Mouse (Mus musculus) embryonic facial prominence, embryonic 12.5 days (tissue): ENCODE results near the gene Lcn9. TPM values are rescaled to one million over a fixed set of nuclear protein-coding genes. Genes with fewer than 3 reads are reported as not detected.

Experiments
- ATAC-seq: fragments of 200-750 bp; cut with Nextera tagmentation; 2 replicates; pipeline ENCODE4 v1.8.0; 2017; ENCODE audit not compliant: insufficient number of reproducible peaks, insufficient read depth, low FRiP score, low TSS enrichment
- H3K27ac ChIP-seq: fragments of 300-500 bp; sonication (generic); 2 replicates; pipeline ENCODE4 v1.5.1; 2016; ENCODE audit warnings: mild to moderate bottlenecking
- H3K27me3 ChIP-seq: fragments of 300-500 bp; sonication (generic); 2 replicates; pipeline ENCODE4 v1.6.1; 2016; ENCODE audit warnings: mild to moderate bottlenecking, moderate library complexity
- H3K36me3 ChIP-seq: fragments of 300-500 bp; sonication (generic); 2 replicates; pipeline ENCODE4 v1.6.1; 2016; ENCODE audit warnings: mild to moderate bottlenecking
- H3K4me1 ChIP-seq: fragments of 300-500 bp; sonication (generic); 2 replicates; pipeline ENCODE4 v1.6.1; 2016
- H3K4me2 ChIP-seq: fragments of 300-500 bp; sonication (generic); replicated peaks from 2 replicates; pipeline ENCODE4 v1.6.1; 2016; ENCODE audit warnings: mild to moderate bottlenecking, moderate library complexity
- H3K4me3 ChIP-seq: fragments of 300-500 bp; sonication (generic); 2 replicates; pipeline ENCODE4 v1.5.1; 2016; ENCODE audit warnings: mild to moderate bottlenecking
- H3K9ac ChIP-seq: fragments of 300-500 bp; sonication (generic); 2 replicates; pipeline ENCODE4 v1.6.1; 2016; ENCODE audit warnings: mild to moderate bottlenecking, moderate library complexity
- H3K9me3 ChIP-seq: fragments of 300-500 bp; sonication (generic); 2 replicates; pipeline ENCODE4 v1.6.1; 2016; ENCODE audit warnings: mild to moderate bottlenecking, moderate library complexity
- WGBS: fragments of 180-500 bp; shearing (Covaris S2); methylation state at CpG from one replicate; pipeline ENCODE4 v1.1.7; 2016; 5-methylcytosine and 5-hydroxymethylcytosine counted together
- polyA plus RNA-seq: library from polyadenylated mRNA; unstranded; fragments of >200 nt; fragmentation: Nextera tagmentation; extraction: Ambion mirVana; gene quantifications from 2 replicates; pipeline ENCODE4 v1.2.1, GENCODE M21; 2016

Gene Lcn9
- polyA plus RNA-seq, result not detected in 2 replicates

- no peak within 1 kb of the TSS for H3K9ac ChIP-seq
- no peaks in the 10 kb centered on the region for H3K27me3 ChIP-seq
- no peak for ATAC-seq
- H3K36me3 ChIP-seq, result no peaks in the 10 kb centered on the region
- H3K4me1 ChIP-seq, result no peaks in the 10 kb centered on the region
- H3K9me3 ChIP-seq, result no peaks in the 10 kb centered on the region
- H3K27ac ChIP-seq, result no peak within 1 kb of the TSS
- H3K4me2 ChIP-seq, result no peak within 1 kb of the TSS
- H3K4me3 ChIP-seq, result no peak within 1 kb of the TSS
- WGBS, result 93% methylated on average over 1 of the region's 1 CpGs
Measured at GRCm38 (mm10) chr2:25822806-25823205, at the start of gene Lcn9. Lcn9 (plus strand) TSS chr2:25823153.

- WGBS, result 89% methylated on average over 2 of the region's 2 CpGs
- no peak for ATAC-seq
Measured at GRCm38 (mm10) chr2:25773507-25773906, 49.4 kb upstream of the Lcn9 start.

GRCm38 (mm10) chr2:25774640-25775039, 48.3 kb upstream of the Lcn9 start:
- WGBS, result 73% methylated on average over 2 of the region's 2 CpGs
- H3K9me3 ChIP-seq, result no peaks in the 10 kb centered on the region
- no peak overlapping the region for H3K9ac ChIP-seq
- H3K27me3 ChIP-seq, result no peaks in the 10 kb centered on the region
- no peak overlapping the region for H3K4me3 ChIP-seq
- ATAC-seq, result no peak
- H3K4me2 ChIP-seq, result no peak overlapping the region
- no peaks in the 10 kb centered on the region for H3K36me3 ChIP-seq
- H3K4me1 ChIP-seq, result no peaks in the 10 kb centered on the region
- H3K27ac ChIP-seq, result no peak overlapping the region

More at GRCm38 (mm10) chr2:25773507-25773906, 49.4 kb upstream of the Lcn9 start:
- H3K4me1 ChIP-seq, result no peaks in the 10 kb centered on the region
- H3K4me3 ChIP-seq, result no peak overlapping the region
- no peak overlapping the region for H3K27ac ChIP-seq
- H3K9me3 ChIP-seq, result no peaks in the 10 kb centered on the region
- H3K36me3 ChIP-seq, result no peaks in the 10 kb centered on the region
- no peak overlapping the region for H3K9ac ChIP-seq
- no peak overlapping the region for H3K4me2 ChIP-seq
- H3K27me3 ChIP-seq, result no peaks in the 10 kb centered on the region

GRCm38 (mm10) chr2:25775991-25776390, 47.0 kb upstream of the Lcn9 start:
- H3K36me3 ChIP-seq, result no peaks in the 10 kb centered on the region
- no peaks in the 10 kb centered on the region for H3K4me1 ChIP-seq
- no peaks in the 10 kb centered on the region for H3K9me3 ChIP-seq
- H3K4me2 ChIP-seq, result no peak overlapping the region
- no peak for ATAC-seq
- no peaks in the 10 kb centered on the region for H3K27me3 ChIP-seq
- no peak overlapping the region for H3K9ac ChIP-seq
- H3K27ac ChIP-seq, result no peak overlapping the region
- no peak overlapping the region for H3K4me3 ChIP-seq
- 59% methylated on average over 3 of the region's 3 CpGs for WGBS

GRCm38 (mm10) chr2:25776717-25777116, 46.2 kb upstream of the Lcn9 start, which contains the start of gene Lcn11:
Lcn11 (plus strand) TSS chr2:25777017.
- 82% methylated on average over 1 of the region's 1 CpGs for WGBS
- no peak within 1 kb of the TSS for H3K9ac ChIP-seq
- H3K27ac ChIP-seq, result no peak within 1 kb of the TSS
- H3K9me3 ChIP-seq, result no peaks in the 10 kb centered on the region
- no peaks in the 10 kb centered on the region for H3K4me1 ChIP-seq
- no peaks in the 10 kb centered on the region for H3K36me3 ChIP-seq
- ATAC-seq, result no peak
- H3K4me2 ChIP-seq, result no peak within 1 kb of the TSS
- no peaks in the 10 kb centered on the region for H3K27me3 ChIP-seq
- no peak within 1 kb of the TSS for H3K4me3 ChIP-seq

- Histone ChIP-seq H3K27me3 (no peaks in the 10 kb centered on the region), H3K4me1 (no peaks in the 10 kb centered on the region), H3K9me3 (no peaks in the 10 kb centered on the region), H3K9ac (no peak overlapping the region), H3K27ac (no peak overlapping the region), H3K4me2 (no peak overlapping the region), H3K4me3 (no peak overlapping the region), H3K36me3 (no peaks in the 10 kb centered on the region)
- WGBS, result 94% methylated on average over 9 of the region's 9 CpGs
- no peak for ATAC-seq
Measured at GRCm38 (mm10) chr2:25779076-25779475, 43.9 kb upstream of the Lcn9 start.

- Histone ChIP-seq H3K9me3 (no peaks in the 10 kb centered on the region), H3K36me3 (no peaks in the 10 kb centered on the region), H3K4me1 (no peaks in the 10 kb centered on the region), H3K27me3 (no peaks in the 10 kb centered on the region), H3K9ac (no peak overlapping the region), H3K4me3 (no peak overlapping the region), H3K27ac (no peak overlapping the region), H3K4me2 (no peak overlapping the region)
- 71% methylated on average over 4 of the region's 4 CpGs for WGBS
- ATAC-seq, result no peak
Measured at GRCm38 (mm10) chr2:25780921-25781320, 42.0 kb upstream of the Lcn9 start.

GRCm38 (mm10) chr2:25781957-25782356, 41.0 kb upstream of the Lcn9 start, which contains the start of gene Gm13539:
Gm13539 (plus strand) TSS chr2:25782257.
- 86% methylated on average over 3 of the region's 3 CpGs for WGBS
- Histone ChIP-seq H3K4me1 (no peaks in the 10 kb centered on the region), H3K4me3 (no peak within 1 kb of the TSS), H3K36me3 (no peaks in the 10 kb centered on the region), H3K9me3 (no peaks in the 10 kb centered on the region), H3K4me2 (no peak within 1 kb of the TSS), H3K27ac (no peak within 1 kb of the TSS), H3K27me3 (no peaks in the 10 kb centered on the region), H3K9ac (no peak within 1 kb of the TSS)
- ATAC-seq, result no peak

GRCm38 (mm10) chr2:25785573-25786322, 37.2 kb upstream of the Lcn9 start:
- Histone ChIP-seq H3K4me3 (no peak overlapping the region), H3K4me2 (no peak overlapping the region), H3K4me1 (no peaks in the 10 kb centered on the region), H3K9ac (no peak overlapping the region), H3K9me3 (no peaks in the 10 kb centered on the region), H3K27me3 (no peaks in the 10 kb centered on the region), H3K36me3 (no peaks in the 10 kb centered on the region), H3K27ac (no peak overlapping the region)
- 74% methylated on average over 5 of the region's 5 CpGs for WGBS
- ATAC-seq, result no peak

- no peak for ATAC-seq
- Histone ChIP-seq H3K4me3 (no peak overlapping the region), H3K27ac (no peak overlapping the region), H3K4me1 (no peaks in the 10 kb centered on the region), H3K27me3 (no peaks in the 10 kb centered on the region), H3K4me2 (no peak overlapping the region), H3K36me3 (no peaks in the 10 kb centered on the region), H3K9me3 (no peaks in the 10 kb centered on the region), H3K9ac (no peak overlapping the region)
- WGBS, result 91% methylated on average over 3 of the region's 3 CpGs
Measured at GRCm38 (mm10) chr2:25789092-25789491, 33.9 kb upstream of the Lcn9 start.

GRCm38 (mm10) chr2:25797635-25798034, 25.3 kb upstream of the Lcn9 start:
- 41% methylated on average over 2 of the region's 2 CpGs for WGBS
- Histone ChIP-seq H3K9me3 (no peaks in the 10 kb centered on the region), H3K9ac (no peak overlapping the region), H3K27ac (no peak overlapping the region), H3K4me3 (no peak overlapping the region), H3K27me3 (no peaks in the 10 kb centered on the region), H3K4me2 (no peak overlapping the region), H3K36me3 (no peaks in the 10 kb centered on the region), H3K4me1 (no peaks in the 10 kb centered on the region)
- ATAC-seq, result no peak

- H3K9me3 ChIP-seq, result no peaks in the 10 kb centered on the region
- H3K36me3 ChIP-seq, result no peaks in the 10 kb centered on the region
- ATAC-seq, result no peak
- H3K27me3 ChIP-seq, result no peaks in the 10 kb centered on the region
- WGBS, result 54% methylated on average over 5 of the region's 5 CpGs
- H3K27ac ChIP-seq, result no peak overlapping the region
- H3K4me2 ChIP-seq, result no peak overlapping the region
- H3K4me1 ChIP-seq, result no peaks in the 10 kb centered on the region
- H3K9ac ChIP-seq, result no peak overlapping the region
- no peak overlapping the region for H3K4me3 ChIP-seq
Measured at GRCm38 (mm10) chr2:25798065-25798464, 24.9 kb upstream of the Lcn9 start.
